Mouse (Mus musculus) embryonic facial prominence, embryonic 10.5 days (tissue): ENCODE measurements around the gene Syde1. TPM values are rescaled to one million over a fixed set of nuclear protein-coding genes. Genes with fewer than 3 reads are reported as not detected.
A peak's percentile ranks its signal among the peaks of the same experiment; 100 is the strongest.

Experiments used
- DNase-seq: peaks from one replicate; pipeline ENCODE4 v3.0.0-alpha.2; 2017; ENCODE audit warnings: low spot score
- H3K27ac ChIP-seq: fragments of 300-500 bp; sonication (generic); replicated peaks from 2 replicates; pipeline ENCODE4 v1.5.1; 2016; ENCODE audit warnings: mild to moderate bottlenecking
- H3K27me3 ChIP-seq: fragments of 300-500 bp; sonication (generic); replicated peaks from 2 replicates; pipeline ENCODE4 v1.6.1; 2016; ENCODE audit warnings: low read depth, mild to moderate bottlenecking; ENCODE audit not compliant: poor library complexity, severe bottlenecking
- H3K36me3 ChIP-seq: fragments of 300-500 bp; sonication (generic); replicated peaks from 2 replicates; pipeline ENCODE4 v1.6.1; 2016; ENCODE audit warnings: mild to moderate bottlenecking, moderate library complexity
- H3K4me1 ChIP-seq: fragments of 300-500 bp; sonication (generic); 2 replicates; pipeline ENCODE4 v1.6.1; 2016
- H3K4me3 ChIP-seq: fragments of 300-500 bp; sonication (generic); 2 replicates; pipeline ENCODE4 v1.5.1; 2016; ENCODE audit warnings: mild to moderate bottlenecking, moderate library complexity
- H3K9me3 ChIP-seq: fragments of 300-500 bp; sonication (generic); 2 replicates; pipeline ENCODE4 v1.6.1; 2016; ENCODE audit warnings: mild to moderate bottlenecking
- WGBS: fragments of 180-500 bp; shearing (Covaris S2); methylation state at CpG from one replicate; pipeline ENCODE4 v1.1.7; 2016; 5-methylcytosine and 5-hydroxymethylcytosine counted together
- polyA plus RNA-seq: library from polyadenylated mRNA; unstranded; fragments of >200 nt; fragmentation: Nextera tagmentation; extraction: Ambion mirVana; gene quantifications from 2 replicates; pipeline ENCODE4 v1.2.1, GENCODE M21; 2016

Syde1 gene
- polyA plus RNA-seq, 1 experiment from 2014 or later, result 19.3 TPM

DNA sequence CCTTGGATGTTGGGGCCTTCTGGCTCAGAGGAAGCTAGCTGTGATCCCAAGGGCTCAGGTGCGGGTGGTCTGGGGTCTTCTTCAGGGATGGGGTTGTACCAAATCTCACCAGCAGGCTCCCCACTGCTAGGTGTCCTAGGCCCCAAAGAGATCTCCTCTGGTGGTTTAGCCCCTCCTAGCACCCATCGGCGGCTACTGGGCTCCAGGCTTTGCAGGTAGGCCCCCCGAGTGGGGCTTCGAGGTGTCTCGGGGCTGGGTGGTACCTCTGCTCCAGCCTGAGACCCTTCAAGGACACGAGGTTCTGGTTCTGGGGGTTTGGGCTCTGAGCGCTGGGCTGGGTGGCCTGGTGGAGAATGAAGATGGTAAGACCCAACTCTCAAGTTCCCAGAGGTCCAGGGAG, 1.9 kb downstream of the Syde1 start:
- peak overlapping the region; percentile 80; the same call in 1 of the 2 replicates for H3K4me3 ChIP-seq
- peaks cover 53% of the 10 kb centered on the region for H3K36me3 ChIP-seq
- no peaks in the 10 kb centered on the region for H3K9me3 ChIP-seq
- 0 out of 2 replicates have a peak overlapping the region, but pooled peaks have one; percentile 45 for H3K27ac ChIP-seq
- no peaks in the 10 kb centered on the region for H3K27me3 ChIP-seq
- whole genome bisulfite sequencing, result 95% methylated on average over 8 of the region's 8 CpGs
- H3K4me1 ChIP-seq, result peaks cover 23% of the 10 kb centered on the region
- DNase-seq, result no peak

DNA sequence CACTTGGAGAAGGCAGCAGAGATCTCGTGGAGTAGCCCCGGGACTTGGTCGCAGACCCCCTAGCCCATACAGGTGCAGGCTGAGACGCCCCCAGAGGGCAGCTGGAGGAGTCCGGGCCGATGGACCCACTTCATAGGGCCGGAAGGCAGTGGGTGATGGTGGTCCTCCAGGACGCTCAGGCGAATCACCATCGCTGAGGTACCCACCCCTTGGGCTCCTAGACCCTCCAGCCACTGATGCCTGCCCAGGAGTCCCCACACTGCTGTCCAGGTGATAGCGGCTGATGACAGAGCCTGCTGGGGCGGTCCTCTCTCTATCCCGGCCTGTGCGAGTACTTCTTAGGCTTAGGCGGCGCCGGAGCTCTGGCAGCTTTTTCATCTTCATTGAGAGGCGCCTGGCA, 2.5 kb downstream of the Syde1 start:
- H3K27ac ChIP-seq, result no peak overlapping the region
- peaks cover 23% of the 10 kb centered on the region for H3K4me1 ChIP-seq
- H3K36me3 ChIP-seq, result peaks cover 59% of the 10 kb centered on the region
- WGBS, result 95% methylated on average over 18 of the region's 18 CpGs
- DNase-seq, result no peak
- no peaks in the 10 kb centered on the region for H3K27me3 ChIP-seq
- no peaks in the 10 kb centered on the region for H3K9me3 ChIP-seq
- no peak overlapping the region for H3K4me3 ChIP-seq

DNA sequence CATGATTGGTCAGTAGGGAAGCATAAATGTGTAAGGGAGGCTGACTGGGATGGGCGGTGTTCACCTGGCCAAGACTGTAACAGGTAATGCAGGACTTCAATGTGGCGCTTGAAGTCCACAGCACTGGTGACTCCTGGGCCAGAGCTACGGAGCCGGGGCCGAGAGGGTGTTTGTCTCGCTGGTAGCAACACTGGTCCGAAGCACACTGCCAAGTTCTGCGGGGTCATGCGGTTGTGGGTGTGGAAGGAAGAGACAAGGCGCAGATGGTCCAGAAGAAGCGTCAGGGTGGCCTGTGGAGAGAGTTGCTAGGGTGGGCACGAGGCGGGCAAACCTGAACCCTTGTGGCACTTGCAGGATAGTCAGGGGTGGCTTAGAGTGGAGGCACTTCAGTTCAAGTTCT, 5.7 kb downstream of the Syde1 start:
- no peaks in the 10 kb centered on the region for H3K27me3 ChIP-seq
- no peak overlapping the region for H3K27ac ChIP-seq
- H3K36me3 ChIP-seq, result peaks cover 82% of the 10 kb centered on the region
- no peaks in the 10 kb centered on the region for H3K9me3 ChIP-seq
- H3K4me3 ChIP-seq, result no peak overlapping the region
- DNase-seq, result no peak
- WGBS, result 96% methylated on average over 13 of the region's 13 CpGs
- peaks cover 13% of the 10 kb centered on the region for H3K4me1 ChIP-seq

DNA sequence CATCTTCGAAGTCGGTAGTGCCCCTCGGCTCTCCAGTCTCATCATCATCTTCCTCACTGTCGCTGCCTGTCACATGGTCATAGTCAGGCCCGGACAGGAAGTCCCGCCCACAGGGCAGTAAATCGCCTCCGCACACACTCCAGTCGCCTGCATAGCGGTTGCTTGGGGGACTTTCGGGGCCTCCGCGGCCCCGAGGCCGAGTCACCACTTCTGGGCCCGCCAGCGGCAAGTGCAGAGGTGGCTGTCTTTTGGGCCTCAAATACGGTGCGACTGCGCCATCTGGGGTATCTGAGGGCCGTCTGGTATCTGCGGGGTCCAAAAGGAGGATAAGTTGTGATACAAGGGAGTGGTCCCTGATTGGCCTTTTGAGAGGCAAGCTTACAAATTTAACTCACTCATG, 6.2 kb downstream of the Syde1 start:
- H3K27me3 ChIP-seq, result no peaks in the 10 kb centered on the region
- peaks cover 86% of the 10 kb centered on the region for H3K36me3 ChIP-seq
- H3K27ac ChIP-seq, result no peak overlapping the region
- peaks cover 9% of the 10 kb centered on the region for H3K4me1 ChIP-seq
- H3K9me3 ChIP-seq, result no peaks in the 10 kb centered on the region
- 91% methylated on average over 22 of the region's 22 CpGs for WGBS
- H3K4me3 ChIP-seq, result no peak overlapping the region
- no peak for DNase-seq

DNA sequence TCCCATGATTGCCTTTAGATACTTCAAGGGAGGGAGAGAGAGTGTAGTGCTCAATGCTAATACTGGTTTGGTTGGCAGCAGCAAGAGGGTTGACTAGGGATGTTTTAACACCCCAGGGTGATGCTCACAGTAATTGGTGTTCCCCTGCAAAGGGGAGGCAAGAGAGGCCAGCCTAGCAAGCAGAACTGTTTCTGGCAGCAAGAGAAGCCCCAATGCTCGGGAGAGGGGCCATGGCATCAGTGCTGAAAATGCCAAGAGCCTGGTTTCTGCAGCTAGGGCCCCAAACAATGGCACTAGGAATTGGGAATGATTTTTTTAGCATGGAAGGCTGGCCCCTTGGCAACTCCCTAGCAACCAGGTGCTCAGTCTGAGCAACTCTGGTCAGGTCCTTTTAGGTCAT, 6.8 kb downstream of the Syde1 start:
- Histone ChIP-seq H3K36me3 (peaks cover 90% of the 10 kb centered on the region), H3K4me1 (peaks cover 3% of the 10 kb centered on the region), H3K27ac (no peak overlapping the region), H3K9me3 (no peaks in the 10 kb centered on the region), H3K27me3 (no peaks in the 10 kb centered on the region), H3K4me3 (no peak overlapping the region)
- DNase-seq, result no peak
- WGBS, result 90% methylated on average over 1 of the region's 1 CpGs

DNA sequence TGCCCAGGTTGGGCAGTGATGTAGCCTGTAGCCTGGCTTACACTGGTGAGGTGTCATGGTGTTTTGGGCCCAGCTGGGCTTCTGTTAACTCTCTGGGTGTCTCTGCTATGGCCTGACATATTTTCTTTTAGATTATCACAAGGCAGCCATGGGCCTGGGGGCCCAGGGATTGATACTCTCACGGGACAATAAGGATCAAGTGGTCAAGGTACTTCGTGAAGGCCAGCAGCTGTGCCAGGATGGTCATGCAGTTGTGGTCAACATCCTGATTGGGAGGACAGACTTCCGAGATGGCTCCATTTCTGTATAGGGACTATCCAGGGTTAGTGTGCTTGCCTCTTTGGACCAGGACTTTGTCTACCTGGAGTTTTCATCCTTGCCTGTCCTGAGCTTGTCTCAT, 7.8 kb downstream of the Syde1 start:
- H3K4me1 ChIP-seq, result no peaks in the 10 kb centered on the region
- no peaks in the 10 kb centered on the region for H3K27me3 ChIP-seq
- 82% methylated on average over 3 of the region's 3 CpGs for WGBS
- no peaks in the 10 kb centered on the region for H3K9me3 ChIP-seq
- peaks cover 90% of the 10 kb centered on the region for H3K36me3 ChIP-seq
- H3K4me3 ChIP-seq, result no peak overlapping the region
- DNase-seq, result no peak
- H3K27ac ChIP-seq, result no peak overlapping the region

DNA sequence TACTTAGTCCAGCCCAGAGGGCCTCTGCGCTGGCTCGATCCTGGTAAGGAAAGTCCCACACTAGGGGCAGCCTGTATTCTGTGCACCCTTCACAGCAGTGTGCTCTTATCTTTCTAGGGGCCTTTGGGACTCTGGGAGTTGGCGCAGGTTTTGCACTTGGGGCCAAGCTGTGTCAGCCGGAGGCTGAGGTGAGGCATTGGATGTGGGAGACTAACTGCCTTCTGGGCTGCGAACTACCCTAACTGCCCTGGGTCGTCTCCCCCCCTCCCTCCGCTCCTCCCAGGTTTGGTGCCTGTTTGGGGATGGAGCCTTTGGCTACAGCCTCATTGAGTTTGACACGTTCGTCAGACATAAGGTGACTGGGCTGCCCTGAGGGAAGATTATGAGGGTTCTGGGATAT, 8.4 kb downstream of the Syde1 start:
- Histone ChIP-seq H3K4me1 (no peaks in the 10 kb centered on the region), H3K27ac (no peak overlapping the region), H3K36me3 (peaks cover 90% of the 10 kb centered on the region), H3K9me3 (no peaks in the 10 kb centered on the region), H3K27me3 (no peaks in the 10 kb centered on the region), H3K4me3 (no peak overlapping the region)
- DNase-seq, result no peak
- WGBS, result 75% methylated on average over 9 of the region's 9 CpGs

DNA sequence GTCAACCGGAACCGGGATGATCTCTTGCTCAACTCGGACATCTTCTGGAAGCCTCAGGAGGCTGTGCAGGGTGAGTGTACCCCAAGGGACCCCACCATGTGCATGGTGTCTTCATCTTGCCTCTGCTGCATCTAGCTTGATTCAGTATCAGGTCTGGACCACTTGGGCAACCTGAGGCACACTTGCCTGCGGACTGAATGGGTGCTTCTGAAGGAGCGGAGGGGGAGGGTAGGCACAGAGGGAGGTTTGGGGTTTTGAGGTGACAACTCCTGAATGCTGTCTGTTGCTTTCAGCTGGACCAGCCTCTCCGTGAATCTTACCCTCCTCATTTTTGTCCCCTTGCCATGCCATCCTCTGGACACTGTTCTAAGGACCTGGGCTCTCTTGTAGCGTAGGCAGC, 10.6 kb downstream of the Syde1 start:
- no peaks in the 10 kb centered on the region for H3K9me3 ChIP-seq
- H3K36me3 ChIP-seq, result peaks cover 85% of the 10 kb centered on the region
- no peak for DNase-seq
- H3K4me3 ChIP-seq, result no peak overlapping the region
- 93% methylated on average over 7 of the region's 7 CpGs for WGBS
- no peaks in the 10 kb centered on the region for H3K27me3 ChIP-seq
- H3K27ac ChIP-seq, result no peak overlapping the region
- no peaks in the 10 kb centered on the region for H3K4me1 ChIP-seq

DNA sequence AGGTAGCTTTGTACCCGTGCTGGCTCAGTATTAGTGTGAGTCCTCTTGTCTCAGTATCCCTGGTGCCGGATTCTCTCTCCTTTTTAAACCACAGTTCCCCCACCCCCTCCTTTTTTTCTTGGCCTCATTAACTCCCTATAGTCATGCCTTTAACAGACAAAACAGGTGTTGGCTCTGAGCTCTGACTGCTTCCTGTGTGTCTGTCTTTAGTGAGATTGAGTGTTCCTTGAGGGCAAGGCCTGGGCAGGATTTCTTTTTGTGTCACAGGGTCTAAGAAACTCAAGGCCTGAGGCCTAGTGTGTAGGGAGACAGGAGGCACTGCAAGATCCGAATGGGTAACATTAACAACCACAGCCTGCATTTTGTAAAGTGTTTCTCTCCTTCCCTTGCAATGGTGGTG, 13.6 kb downstream of the Syde1 start:
- DNase-seq, result no peak
- Histone ChIP-seq H3K27ac (no peak overlapping the region), H3K4me3 (no peak overlapping the region), H3K4me1 (peaks cover 14% of the 10 kb centered on the region), H3K36me3 (peaks cover 56% of the 10 kb centered on the region), H3K27me3 (no peaks in the 10 kb centered on the region), H3K9me3 (no peaks in the 10 kb centered on the region)
- WGBS, result 81% methylated on average over 3 of the region's 3 CpGs

DNA sequence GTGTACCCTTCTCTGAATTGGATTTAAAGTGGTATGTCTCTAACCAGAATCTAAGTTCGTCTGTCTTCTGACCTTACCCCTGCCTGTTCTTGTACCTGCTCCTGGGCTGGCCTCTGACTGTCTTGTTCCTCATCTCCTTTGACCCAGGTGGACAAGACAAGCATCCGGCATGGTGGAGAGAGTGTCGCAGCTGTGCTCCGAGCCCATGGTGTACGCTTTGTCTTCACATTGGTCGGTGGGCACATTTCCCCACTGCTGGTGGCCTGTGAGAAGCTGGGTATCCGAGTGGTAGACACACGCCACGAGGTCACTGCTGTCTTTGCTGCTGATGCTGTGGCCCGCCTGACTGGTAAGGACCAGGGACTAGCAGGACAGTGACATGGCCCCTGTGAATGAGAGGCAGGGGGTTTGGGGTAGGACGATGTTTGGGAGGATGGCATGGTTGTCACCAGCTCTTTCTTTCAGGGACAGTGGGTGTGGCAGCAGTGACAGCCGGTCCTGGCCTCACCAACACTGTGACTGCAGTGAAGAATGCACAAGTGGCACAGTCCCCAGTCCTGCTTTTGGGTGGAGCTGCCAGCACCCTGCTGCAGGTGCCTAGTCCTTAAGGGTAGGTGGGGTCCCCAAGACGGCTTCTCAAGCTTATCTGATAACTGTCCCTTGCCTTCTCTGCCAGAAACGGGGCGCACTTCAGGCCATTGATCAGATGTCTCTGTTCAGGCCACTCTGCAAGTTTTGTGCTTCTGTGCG, 15.2 kb downstream of the Syde1 start:
- Histone ChIP-seq H3K27me3 (no peaks in the 10 kb centered on the region), H3K36me3 (peaks cover 49% of the 10 kb centered on the region), H3K27ac (no peak overlapping the region), H3K4me3 (no peak overlapping the region), H3K4me1 (peaks cover 14% of the 10 kb centered on the region), H3K9me3 (no peaks in the 10 kb centered on the region)
- 94% methylated on average over 16 of the region's 16 CpGs for WGBS
- peak; percentile 5 for DNase-seq

DNA sequence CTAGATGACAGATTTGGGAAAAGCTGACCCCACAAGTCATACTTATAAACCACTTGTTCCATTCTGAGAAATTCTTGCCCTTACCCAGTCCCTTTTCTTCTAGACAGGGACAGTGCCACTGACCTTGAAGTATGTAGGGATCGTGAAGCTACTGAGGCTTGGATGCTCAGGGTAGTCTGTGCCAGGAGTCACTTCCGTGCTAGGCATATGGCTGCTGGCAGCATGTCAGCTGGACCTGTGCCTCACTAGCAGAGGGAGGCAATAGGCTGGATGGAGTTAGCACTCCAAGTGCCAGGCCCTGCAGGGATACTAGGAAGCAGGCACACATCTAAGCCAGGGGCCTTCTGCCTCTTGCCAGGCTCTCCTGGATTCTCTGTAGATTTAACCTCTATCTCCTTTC, 16.1 kb downstream of the Syde1 start:
- Histone ChIP-seq H3K4me3 (peak overlapping the region; percentile 78), H3K36me3 (peaks cover 40% of the 10 kb centered on the region), H3K27ac (no peak overlapping the region), H3K9me3 (no peaks in the 10 kb centered on the region), H3K4me1 (peaks cover 14% of the 10 kb centered on the region), H3K27me3 (no peaks in the 10 kb centered on the region)
- DNase-seq, result peak; percentile 5
- WGBS, result 87% methylated on average over 2 of the region's 2 CpGs

DNA sequence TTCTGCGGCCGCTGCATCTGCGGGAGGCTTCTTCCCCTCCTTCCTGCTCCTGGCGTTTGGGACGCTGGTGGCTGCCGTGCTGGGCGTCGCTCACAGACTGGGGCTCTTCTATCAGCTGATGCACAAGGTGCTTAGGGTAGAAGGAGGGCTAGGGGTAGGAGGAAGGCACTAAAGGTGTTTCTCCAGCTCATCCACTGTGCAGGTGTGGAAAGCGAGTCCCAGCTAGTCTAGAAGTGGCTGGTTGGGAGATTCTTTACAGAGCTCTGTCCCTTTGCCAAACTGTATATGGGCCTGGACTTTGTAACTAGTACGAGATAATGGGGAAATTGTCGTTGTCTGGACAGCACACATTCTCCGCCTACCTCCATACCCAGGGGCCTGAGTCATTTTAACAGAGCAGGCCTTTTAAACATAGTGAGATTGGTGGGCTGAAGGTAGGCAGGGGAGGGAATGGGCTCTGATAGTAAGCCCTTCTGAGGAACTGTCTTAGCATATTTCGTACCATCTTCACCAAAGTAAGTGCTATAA, 16.6 kb downstream of the Syde1 start:
- WGBS, result 14% methylated on average over 13 of the region's 13 CpGs
- Histone ChIP-seq H3K4me1 (peaks cover 14% of the 10 kb centered on the region), H3K27me3 (no peaks in the 10 kb centered on the region), H3K36me3 (peaks cover 35% of the 10 kb centered on the region), H3K4me3 (peak overlapping the region; percentile 78), H3K27ac (peak overlapping the region; percentile 92), H3K9me3 (no peaks in the 10 kb centered on the region)
- DNase-seq, result no peak
